Mouse (Mus musculus) monocyte, adult 2 months (primary cell): ENCODE measurements around the gene Zdhhc8.

Source experiments
- DNase-seq, 2 experiments: peaks; one replicate each; pipeline ENCODE4 v3.0.0; 2022; ENCODE audit warnings: low spot score in 2 of 2, low read depth in 1 of 2

Gene Zdhhc8

GRCm38 (mm10) chr16:18234671-18235388 lies at the start of gene Zdhhc8:
Zdhhc8 (minus strand) TSS chr16:18235136.
- no peak for DNase-seq

DNA sequence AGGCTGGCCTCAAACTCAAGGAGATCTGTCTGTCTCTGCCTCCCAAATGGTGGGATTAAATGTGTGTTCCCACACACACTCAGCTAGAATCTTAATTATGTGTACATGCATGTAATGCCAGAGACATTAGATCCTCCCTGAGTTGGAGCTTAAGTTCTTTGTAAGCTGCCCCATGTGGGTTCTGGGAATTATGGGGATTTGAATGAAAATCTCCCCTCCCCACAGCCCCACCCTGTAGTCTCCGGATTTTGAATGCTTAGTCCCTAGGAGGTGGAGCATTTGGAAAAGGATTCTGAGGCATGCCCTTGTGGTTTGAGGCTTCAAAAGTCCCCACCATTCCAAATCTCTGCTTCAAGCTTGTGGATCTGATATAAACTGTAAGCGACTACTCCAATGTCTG lies 40.2 kb upstream of the Zdhhc8 start:
- no peak for DNase-seq

DNA sequence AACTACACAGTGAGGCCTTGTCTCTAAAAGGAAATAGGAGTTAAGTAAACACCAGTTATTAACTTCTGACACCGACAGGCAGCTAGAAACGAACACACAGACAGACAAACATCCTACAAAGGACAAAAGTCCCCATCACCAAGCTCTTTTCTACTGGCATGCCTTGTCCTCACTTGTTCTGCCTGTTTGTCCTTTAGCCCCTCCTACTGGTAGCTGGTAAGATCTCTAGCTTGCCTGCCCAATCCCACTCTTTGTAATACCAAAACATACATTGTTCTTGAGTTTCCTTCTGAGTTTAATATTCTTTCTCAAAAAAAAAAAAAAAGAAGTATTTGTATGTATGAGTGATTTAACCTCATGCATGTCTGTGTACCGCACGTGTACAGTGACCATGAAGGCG lies 33.2 kb upstream of the Zdhhc8 start:
- DNase-seq: no peak

DNA sequence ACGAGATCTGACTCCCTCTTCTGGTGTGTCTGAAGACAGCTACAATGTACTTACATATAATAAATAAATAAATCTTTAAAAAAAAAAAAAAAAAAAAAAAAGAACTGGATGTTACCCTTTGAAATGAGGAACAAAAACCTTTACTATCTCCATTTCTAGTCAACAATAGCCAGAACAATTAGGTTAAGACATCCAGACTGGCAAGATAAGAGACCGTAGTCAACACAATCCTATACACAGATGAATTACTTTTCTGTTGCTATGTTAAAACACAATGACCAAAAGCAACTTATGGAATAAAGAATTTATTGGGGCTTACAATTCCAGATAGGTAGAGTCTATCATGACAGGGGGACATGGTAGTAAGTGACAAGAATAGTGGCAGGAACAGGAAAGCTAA lies 30.1 kb upstream of the Zdhhc8 start:
- no peak for DNase-seq

GRCm38 (mm10) chr16:18258221-18258620 lies 23.3 kb upstream of the Zdhhc8 start, which contains the start of gene Gm49776:
Gm49776 (minus strand) TSS chr16:18258321.
- no peak for DNase-seq

DNA sequence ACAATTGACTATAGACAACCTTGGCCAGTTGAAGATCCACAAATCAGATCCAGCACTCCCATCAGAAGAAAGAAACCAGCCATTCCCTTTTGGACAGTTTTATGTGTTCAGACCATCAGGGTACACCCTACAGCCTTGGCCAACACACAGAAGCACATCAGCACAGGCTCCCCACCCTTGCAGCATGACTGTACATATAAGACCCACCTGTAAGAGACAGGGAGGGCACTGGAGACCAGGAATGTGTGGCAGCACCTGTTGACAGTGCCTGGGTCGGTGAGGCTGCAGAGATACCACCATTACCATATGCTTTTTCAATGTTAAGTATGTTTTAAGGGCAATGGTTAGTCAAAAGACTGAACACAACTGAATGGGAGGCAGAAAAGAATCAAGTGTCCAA lies 18.9 kb upstream of the Zdhhc8 start:
- DNase-seq: no peak

GRCm38 (mm10) chr16:18252736-18253135 lies 17.8 kb upstream of the Zdhhc8 start:
- DNase-seq: no peak

DNA sequence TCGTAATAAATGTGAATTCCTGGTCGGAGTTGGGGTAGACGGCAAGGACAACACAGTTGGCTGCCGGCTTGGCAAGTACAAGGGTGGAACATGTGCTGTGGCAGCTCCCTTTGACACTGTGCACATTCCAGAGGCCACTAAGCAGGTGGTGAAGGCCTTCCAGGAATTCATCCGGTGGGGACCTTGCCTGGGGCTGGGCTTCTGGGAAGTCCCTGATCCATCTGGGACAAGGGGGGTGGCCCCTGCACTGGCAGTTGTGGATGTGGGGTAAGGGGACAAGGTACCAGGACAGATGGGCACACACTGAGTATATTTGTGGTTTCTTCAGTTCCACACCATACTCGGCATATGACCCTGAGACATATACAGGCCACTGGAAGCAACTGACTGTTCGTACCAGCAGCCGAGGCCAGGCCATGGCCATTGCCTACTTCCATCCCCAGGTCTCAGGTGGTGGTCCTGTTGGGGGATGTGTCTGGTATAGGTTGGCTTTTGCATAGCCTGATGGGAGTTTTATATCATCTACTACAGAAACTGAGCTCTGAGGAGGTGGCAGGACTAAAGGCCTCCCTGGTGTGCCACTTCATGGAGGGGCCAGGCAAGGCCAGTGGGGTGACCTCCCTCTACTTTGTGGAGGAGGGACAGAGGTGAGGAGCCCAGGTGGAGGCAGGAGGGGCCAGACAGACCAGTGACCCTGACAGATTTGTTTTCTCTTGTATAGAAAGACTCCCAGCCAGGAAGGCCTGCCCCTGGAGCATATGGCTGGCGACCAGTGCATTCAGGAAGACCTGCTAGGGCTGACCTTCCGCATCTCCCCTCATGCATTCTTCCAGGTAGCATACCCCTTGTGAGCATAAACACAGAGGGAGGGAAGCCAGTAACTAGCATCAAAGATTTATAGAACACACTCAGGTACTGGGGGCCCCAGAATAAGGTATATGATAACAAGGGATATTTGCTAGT lies 16.2 kb upstream of the Zdhhc8 start:
- no peak for DNase-seq

GRCm38 (mm10) chr16:18250231-18250630 lies 15.3 kb upstream of the Zdhhc8 start:
- DNase-seq: no peak

DNA sequence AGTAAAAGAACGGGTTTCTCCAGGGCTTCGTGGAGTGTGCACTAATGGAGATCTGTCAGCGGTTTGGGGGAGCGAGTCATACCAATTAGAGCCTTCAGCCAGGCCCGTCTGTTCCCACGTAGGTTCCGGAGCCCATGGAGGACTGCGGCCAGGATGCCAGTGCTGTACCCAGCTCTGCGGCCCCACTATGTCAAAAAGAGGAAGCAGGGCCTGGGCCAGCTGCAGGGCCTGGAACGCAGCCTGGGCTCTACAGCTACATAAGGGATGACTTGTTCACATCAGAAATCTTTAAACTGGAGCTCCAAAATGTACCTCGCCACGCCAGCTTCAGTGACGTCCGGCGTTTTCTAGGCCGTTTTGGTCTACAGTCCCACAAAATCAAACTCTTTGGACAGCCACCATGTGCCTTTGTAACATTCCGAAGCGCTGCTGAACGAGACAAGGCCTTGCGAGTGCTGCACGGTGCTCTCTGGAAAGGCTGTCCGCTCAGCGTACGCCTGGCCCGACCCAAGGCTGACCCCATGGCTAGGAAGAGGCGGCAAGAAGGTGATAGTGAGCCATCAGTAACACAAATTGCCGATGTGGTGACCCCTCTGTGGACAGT lies 14.5 kb upstream of the Zdhhc8 start:
- peak; percentile 59 to 66 for DNase-seq

- peak; percentile 97 to 98 for DNase-seq
These were observed 13.8 kb upstream of the Zdhhc8 start, which contains the start of the genes Trmt2a and Ranbp1 for GRCm38 (mm10) chr16:18248433-18249363. Trmt2a (plus strand) TSS chr16:18248679. Ranbp1 (minus strand) TSS chr16:18248732.

- peak in 1 of 2 experiments; percentile 10 for DNase-seq
These were observed 12.8 kb upstream of the Zdhhc8 start for GRCm38 (mm10) chr16:18247521-18248399.

- no peak for DNase-seq
These were observed 6.6 kb upstream of the Zdhhc8 start for GRCm38 (mm10) chr16:18241581-18241980.

DNA sequence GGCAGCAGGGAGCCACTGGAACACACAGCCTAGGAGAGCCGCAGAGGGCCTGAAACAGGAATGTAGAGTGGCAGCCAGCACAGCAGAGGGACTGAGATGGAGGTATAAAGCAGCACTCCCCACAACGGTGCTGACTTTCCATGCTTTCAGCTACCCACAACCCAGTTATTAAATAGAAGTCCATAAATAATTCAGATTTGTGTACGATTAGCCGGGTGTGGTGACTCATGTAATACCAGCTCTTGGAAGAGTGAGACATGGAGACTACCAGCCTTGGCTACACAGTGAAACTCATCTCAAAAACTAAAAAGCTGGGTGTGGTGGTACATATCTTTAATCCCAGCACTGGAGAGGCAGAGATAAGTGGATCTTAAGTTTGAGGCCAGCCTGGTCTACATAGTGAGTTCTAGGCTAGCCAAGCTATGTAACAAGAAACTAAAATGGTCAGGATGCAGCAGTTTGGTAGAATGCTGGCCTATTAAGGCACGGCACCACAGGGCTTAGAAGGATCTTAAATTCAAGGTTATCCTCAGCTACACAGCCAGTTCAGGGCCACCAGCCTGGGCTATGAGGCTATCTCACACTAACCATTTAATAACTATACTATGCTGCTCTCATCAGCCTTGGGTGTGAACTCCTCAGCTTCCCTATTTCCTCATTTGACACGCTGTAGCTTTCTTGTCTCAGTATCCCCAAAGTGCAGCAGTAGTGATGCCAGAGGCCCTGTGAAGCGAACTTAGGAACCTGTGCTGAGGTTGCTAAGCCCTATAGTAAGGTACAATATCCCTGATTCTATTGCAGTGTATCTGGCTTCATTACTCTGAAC lies 2.0 kb upstream of the Zdhhc8 start:
- DNase-seq: no peak

DNA sequence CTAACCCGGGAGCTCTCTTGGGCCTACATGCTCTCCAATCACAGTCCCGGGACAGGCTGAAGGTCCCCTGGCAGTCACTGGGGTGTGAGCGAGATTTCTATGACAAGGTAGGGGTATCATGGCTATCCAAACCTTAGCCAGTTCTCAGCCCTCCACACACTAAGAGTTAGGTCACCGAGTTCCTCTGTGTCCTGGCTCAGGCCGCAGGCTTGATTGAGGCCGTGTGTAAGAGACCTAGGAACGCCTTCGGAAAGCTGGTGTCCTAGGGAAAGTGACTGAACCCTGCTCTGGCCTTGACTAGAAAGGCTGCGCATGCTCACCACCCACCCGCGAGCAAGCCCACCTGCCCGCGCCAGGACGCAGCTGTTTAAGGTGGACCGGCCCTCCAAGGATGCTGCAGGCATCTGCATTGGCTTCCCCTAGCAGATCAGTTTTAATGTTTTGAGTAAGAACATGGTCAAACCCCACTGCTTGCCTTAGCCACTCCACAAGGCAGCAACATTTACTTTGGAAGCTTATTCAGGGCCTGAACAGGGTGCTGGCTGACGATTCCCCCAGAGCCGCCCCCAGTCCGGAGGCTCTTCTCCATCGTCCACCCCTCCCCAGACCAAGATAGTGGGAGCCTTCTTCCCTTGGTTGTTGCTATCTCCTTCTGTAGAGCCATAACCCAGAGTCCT lies 591 bp upstream of the Zdhhc8 start:
- DNase-seq: no peak

- no peak for DNase-seq
These were observed 841 bp downstream of the Zdhhc8 start for GRCm38 (mm10) chr16:18233919-18234670.

DNA sequence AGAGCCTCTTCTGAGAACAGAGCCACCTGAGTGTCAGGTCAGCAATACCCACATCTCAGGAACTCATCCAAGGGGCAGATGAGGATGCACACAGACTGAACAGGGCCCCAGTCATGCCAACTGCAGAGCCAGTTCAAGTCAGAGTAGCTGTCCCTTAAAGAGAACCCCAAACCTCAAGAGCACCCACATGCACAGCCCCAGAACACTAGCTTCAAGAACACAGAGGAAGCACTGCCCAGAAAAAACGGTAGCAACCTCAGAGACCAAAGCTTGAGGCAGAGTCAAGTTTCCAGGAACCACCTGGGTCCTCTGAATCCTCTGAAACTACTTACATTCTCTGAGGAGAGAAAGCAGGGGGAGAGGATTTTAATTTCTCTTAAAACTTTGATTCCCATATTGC lies 1.5 kb downstream of the Zdhhc8 start:
- no peak for DNase-seq
